Mouse (Mus musculus) telencephalon, adult 2 months (tissue): ENCODE results near the gene Ap3s2.
A peak's percentile ranks its signal among the peaks of the same experiment; 100 is the strongest.

ENCODE experiments used
- DNase-seq: peaks from one replicate; pipeline ENCODE4 v3.0.0-alpha.2; 2011; ENCODE audit warnings: low read depth, low spot score

The Ap3s2 gene

DNA sequence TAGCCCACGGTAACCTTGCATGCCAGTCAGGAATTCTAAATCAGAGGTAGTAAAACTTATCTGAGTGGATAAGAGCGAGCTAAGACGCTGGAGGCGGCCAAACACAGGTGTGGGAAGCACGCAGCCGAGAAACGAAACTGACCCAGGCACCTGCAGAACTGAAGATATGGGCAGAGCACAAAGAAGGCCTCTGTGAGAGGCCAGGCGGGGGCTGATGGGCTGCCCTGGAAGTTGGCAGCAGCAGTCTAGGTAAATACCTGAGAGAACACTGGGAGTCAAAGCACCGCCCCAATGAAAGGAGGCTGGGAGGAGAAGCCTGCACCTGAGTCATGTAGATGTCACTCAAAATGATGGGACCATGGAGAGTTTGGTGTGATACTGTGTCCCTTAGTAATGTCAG, 31.8 kb downstream of the Ap3s2 start:
- no peak for DNase-seq

DNA sequence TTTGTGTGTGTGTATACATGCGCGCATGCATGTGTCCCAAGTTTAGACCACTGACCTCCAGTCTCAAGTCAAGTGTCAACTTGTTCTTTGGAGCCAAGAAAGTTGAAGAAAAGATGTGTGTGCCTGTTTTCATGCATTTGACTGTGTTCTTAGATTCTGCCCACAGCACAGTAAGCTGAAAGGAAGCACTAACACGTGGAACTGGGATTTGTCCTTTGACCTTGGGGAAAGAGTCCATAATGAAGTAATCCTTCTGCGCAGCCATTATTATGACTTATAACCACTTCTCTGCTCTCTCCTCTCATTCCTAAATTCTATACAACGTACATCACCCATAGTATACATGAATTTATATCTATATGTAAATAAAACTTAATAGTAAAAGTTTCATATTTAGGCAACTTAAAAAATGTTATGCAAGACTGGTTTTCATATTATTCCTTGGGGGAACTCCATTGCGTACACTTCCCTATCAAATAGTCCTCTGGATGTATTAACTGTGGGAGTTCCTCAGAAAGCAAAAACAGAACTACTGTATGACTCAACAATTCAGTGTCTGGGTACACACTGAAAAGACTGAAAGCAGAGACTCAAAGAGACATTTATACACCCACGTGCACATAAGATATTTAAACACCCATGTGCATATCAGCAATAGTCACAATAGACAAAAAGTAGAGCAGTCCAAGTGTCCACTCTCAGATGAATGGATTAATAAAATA, 36.7 kb downstream of the Ap3s2 start:
- peak; percentile 3 for DNase-seq

DNA sequence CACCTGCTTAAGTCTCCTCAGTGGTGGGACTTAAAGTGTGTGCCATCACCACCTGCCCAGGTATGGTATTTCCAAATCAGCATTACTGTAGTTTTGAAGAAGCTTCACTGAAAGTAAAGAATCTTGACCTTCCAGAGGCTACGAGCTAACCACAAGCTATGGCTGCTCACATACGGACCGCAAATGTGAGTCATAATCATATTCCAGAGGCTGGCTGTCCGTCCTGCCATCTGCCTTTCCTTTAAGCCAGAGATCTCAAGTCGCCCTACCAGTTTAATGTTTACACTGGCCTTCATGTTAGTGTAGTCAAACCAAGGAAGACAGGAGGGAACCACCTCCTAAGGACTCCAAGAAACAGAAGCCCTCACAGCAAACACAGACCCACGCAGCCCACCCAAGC, 38.5 kb downstream of the Ap3s2 start:
- DNase-seq, result no peak

DNA sequence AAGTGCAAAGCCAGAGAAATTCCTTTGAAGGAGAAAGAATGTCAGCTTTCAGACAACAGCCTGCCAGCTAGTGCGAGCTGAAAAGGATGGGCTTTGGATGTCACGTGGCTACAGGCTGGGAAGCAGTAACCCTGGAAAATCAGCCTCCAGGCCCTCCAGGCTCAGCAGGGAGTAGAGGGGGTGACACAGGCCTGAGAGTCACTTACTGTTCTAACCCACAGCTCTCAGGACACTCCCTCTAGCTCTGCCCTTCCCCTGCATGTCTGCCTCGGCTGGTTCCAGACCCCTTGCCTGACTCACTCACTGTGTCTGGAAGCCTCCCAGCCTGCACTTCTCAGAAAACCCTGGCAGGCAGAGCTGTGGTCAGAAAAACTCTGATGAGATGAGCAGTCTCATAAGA, 39.5 kb downstream of the Ap3s2 start:
- no peak for DNase-seq

DNA sequence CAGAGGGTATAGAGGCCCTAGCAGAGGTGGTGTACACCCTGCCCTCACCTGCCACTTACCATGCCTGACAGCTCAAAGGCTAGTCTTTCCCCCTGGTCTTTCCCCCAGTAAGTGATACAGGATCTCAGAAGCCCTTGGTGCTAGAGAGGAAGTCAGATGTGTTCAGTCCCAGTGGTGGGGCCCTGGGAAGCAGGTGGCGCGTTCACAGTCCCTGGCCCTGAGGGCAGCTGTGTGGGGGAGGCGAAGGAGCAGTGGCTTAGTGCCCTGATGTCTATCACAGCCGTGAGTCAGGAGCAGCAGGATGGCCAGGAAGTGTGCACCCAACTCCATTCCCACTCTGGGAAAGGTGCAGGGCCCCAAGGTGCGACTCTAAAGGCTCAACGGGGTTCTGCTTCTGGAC, 40.4 kb downstream of the Ap3s2 start:
- no peak for DNase-seq

DNA sequence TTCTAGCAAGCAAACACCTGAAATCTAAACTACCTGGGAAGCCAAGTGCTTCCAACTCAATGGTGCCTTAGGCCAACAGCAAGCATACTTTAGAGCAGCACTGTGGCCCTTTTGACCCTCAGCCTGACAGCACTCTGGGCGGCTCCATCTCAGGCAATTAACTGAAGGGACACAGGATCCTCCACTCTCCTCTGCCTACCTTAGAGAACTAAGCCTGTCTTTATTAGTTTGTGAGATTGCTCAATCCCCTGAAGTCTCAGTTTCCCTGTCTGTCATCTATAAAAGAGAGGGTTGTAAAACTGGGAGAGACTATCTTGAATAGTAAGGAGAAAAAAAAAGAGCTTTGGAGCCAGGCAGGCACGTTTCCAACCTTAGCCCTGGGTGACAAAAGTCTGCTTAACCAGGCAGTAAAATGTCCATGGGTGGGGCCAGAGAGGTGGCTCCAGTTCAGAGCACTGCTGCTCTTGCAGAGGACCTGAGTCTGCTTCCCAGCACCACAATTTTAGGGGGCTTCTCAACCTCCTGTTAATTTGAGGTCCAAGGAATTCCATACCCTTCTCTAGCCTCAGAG, 41.9 kb downstream of the Ap3s2 start:
- DNase-seq, result no peak

DNA sequence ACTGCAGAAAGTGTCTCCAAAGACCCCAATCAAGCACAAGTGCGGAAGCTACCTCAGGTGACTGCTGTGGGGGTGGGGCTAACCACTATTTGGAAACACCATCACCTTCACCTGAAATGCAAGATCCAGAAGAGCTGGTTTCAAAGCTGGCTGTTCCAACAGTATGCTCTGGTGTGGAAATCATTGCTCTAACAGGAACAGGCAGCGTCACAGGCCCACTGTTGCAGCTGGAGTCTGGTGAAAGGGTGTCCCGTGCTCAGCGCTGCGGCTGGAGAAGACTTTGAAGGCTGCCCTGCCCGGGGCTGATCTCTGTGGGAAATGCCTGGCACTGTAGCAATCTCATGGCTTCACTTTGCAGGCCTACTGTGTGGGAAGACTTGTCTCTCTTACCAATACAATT, 47.0 kb downstream of the Ap3s2 start:
- DNase-seq, result no peak

DNA sequence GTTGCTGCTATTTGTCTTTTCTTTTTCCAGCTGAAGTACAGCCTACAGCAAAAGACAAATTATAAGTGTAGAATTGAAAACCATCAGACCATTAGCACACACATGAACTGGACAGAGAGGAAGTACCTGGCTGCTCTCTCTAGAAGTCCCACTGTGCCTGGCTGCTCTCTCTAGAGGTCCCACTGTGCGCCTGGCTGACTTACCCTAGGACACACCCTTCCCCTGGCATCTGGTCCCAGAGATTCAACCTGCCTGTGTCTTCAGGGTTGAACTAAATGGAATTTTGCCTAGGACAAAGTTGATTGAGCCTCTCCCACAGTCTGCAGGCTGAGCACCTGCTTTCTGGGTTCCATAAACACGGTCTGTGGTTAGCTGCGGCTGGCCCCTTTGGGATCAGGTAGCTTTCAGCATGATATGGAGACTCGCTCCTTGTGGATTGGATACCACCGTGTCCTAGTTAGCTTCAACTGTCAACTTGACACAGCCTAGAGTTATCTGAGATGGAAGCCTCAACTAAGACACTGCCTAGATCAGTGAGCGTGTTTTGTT, 48.6 kb downstream of the Ap3s2 start:
- no peak for DNase-seq

DNA sequence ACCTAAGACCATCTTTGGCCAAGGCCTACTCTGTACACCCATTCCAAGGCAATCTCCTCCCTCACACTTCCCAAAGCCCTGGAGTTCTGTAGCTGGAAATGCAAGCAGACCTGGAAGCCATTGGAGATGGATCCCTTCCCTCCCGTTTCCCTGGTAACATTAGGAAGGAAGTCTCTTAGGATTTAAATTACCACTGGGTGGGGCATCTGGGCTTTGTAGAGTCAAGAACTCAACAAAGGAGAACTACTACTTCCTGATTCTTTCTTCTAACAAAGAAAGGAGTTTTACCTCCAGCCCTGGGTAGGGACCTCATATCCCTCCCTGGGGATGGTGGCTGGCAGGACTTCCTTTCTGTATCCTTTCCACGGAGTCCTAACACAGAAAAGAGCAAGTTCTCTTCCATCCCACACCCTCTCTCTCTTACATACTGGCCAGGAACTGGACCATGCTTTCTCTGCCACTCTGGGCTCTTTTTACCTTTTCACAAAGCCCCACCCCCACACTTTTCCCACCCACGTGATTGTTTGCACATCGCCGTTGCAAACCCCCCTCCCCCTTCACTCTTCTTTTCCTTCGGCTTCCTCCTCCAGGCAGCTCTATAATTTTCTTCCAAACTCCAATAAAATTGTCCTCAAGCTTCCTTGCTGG, 51.3 kb downstream of the Ap3s2 start:
- no peak for DNase-seq

DNA sequence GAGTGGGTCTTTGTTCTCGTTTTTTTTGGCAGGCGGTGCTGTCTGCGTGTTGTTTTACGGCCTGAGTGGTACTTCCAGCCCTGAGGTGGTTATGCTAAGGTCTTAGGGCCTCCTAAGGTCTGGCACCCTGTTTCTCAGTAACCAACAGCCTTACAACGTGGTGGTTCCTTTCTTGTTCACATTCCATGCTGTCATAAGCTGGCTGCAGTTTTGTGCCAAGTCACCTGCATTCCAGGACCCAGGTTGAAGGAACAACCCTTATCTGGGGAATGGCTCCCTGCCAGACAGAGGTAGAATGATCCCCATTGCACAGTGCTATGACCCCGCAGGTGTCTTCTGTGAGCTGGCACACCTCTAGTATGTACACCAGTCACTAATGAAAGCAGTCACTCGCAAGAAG, 52.0 kb downstream of the Ap3s2 start:
- no peak for DNase-seq

DNA sequence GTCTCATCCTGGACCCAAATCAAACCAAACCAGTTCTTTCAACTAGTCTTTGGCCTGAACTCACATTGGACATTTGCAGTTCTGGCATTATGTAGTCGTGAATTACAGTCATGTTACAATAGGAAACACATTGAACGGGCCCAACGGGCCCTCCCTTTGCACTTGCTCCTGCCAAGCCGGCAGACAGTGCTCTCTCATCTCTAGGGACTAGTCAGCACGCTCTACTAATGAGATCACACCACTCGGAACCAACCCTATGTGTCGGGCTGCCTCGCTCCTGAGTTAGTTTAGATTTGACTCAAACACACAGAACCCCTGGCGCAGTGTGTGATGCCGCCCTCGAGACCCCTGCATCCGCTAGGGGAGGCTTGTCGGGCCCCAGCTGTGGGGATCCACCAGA, 52.6 kb downstream of the Ap3s2 start:
- DNase-seq, result no peak

DNA sequence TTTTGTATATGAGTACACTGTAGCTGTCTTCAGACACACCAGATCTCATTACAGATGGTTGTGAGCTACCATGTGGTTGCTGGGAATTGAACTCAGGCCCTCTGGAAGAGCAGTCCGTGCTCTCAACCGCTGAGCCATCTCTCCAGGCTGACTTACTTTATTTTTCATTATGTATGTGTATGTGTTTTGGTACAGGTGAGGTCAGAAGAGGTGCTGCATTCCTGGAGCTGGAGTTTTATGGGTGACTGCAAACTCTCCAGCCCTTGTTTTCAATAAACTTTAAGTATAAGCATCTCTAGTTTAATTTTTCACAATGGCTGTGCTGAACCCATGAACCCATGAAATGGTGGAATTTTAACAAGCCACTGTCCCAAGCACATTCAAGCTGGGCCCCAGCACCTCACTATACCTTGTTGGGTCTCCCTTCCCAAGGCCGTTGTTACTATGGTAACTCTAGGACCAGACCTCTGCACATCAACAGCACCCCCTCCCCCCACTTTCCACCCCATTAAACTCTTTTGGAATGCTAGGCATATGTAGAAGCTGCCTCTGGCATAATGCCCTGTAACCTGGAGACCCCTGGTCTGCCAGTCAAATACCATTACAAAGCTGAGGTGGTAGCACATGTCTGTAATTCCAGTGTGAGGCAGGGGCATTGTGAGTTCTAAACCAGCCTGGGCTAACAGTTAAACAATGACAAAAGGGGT, 54.0 kb downstream of the Ap3s2 start:
- no peak for DNase-seq

DNA sequence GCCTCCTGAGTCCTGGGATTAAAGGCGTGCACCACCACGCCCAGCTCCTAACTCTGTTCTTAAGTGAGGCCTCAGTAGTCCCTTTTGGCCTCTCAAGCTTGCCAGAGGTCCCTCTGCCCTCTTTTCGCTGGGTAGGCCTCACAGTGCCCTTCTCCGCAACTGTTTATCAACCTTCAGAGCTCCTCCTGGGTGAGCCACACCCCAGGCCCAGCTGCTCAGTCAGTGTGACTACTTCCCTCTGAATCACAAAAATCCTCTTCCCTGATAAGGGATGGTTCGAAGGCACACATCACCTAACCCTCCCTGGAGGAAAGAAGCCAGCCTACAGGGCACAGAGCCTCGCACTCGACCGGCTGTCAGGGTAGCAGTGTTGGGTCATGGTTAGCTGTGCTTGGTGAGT, 58.7 kb downstream of the Ap3s2 start:
- DNase-seq, result no peak

DNA sequence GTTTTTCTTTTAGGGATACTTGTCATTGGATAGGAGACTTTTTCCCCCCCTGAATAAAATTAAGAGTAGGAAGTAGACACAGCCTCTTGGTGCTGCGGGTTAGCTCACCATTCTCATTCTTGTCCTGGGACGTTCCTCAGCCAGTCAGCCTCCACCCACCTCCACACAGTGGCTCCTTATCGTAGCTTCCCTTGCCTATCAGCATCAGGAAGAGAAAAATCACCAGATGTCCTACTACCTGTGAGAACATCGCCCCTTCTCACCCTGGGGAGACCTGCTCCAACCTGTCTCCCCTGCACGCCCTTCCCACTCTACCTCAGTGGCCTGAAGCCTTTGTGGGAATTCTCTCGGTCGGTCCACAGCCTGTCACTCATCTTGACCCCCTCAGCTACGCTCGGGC, 59.6 kb downstream of the Ap3s2 start, which contains the start of gene Anpep:
Gene Anpep, minus strand, starts transcription at position 249 of the 400 bp plus-strand sequence.
- DNase-seq, result no peak

DNA sequence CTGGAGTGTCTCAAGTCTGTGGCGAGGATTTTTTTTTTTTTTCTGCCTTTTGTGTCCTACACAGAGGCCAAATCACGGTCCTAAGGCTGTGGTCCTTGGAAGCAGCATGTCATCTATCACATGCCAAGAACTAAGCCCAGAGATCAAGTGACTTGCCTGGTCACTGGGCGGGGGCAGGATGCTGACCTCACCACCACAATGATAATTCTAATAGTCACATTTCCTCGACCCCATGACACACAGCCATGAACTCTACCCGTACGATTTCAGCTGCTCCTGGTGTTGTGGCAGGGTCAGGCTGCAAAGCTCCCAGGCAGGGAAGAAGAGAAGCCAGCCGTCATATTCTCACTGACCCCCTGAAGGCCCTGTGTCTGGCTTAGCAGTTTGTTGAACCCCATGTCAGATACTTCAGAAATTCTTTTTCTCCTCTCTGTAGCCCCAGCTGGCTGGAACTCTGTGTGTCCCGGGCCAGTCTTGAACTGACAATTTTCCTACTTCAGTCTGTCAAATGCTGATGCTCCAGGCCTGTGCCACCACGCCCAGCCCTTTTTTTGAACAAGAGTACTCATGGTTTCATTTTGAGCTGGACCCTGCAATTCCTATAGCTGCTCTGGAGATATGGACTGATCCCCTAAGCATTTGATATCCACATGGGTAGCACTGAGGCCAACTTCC, 61.4 kb downstream of the Ap3s2 start:
- DNase-seq, result no peak

DNA sequence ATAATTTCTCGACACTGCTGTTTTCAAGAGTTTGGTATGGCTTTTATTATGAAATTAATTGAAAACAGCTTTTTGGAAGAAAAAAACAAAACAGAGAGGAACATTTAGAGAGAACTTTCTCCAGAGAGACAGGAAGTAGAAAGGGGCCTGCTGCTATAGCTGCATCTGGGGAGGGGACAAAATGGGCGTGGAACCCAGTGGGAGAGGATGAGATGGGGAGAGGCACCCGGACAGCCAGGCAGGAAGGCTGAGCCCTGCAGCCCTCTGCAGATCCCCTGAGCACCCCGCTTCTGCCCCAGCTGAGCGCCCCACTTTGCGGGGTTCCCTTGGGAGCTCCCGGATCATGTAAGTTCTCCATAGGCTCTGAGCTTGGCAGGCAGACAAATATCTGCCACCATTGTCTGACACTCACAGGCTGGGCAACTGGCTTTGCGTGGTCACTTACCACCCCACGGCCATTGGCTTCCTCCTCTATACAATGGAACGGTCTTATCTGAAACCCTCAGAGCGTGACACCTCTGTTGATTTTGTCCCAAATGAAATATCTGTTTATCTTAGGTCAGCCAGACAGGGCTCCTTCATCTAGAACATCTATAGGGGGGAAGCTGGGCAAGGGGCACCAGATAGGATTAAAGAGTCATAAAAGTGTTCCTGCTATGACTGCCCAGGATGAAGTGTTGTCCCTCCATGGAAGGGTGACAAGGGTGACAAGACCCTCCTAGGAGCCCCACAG, 62.1 kb downstream of the Ap3s2 start:
- DNase-seq, result no peak

DNA sequence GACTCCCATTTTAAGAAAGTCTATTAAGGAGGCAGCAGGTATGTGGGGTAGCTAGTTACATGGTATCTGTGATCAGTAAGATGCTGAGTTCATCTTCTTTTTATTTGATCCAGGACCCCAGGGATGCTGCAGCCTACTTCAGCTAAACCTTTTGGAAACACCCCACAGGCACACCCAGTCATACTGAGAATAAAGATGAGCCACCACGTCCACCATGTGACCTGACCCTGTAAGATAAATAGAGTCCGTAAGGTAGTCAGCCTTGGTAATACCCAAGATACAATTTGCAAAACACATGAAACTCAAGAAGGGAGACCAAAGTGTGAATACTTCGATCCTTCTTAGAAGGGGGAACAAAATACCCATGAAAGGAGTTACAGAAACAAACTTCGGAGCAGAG, 64.1 kb downstream of the Ap3s2 start:
- DNase-seq, result no peak

DNA sequence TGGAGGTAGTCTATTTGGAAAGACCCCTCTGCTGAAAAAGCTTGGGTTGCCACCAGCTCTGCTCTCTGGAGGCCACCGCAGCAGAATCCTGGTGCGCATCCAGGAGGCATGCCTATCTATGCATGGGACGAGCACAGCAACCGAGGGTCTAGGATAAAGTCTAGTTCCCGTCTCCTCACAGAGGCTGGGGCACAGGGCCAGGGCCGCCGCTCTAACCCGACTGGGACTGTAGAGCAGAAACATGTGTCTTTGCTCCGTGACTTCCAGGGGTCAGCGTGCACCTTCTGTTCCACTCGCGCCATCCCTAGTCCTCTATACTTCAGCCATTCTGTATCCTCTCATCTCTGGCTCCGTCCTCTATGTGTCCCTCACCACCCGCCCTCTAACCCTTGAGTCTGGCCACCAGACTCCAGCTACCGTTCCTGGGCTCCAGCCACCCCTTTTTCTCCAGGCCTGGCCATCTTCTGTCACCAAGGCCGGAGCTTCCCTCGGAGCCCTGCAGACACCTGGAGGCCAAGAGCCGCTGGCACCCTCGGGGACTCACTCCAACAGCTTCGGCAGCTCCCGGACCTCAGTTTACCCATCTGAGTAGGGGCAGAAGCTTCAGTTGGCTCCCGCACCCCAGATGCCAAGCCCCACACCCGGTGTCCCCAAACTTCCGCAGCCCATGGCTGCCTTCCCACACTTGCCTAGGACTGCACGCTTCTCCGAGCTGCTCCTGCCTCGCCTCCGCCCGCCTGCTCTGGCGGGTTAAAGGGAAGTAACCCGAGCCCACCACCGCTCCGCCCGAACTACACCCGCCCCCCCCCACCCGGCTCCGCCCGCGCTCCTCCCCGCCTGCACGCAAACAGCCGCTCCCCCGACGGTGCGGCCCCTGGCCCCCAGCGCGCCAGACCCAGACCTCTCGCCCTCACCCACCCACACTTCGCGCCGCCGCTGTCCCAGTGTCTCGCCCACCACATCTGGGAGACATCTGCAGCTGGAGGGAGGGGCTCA, 72.7 kb downstream of the Ap3s2 start:
- DNase-seq, result no peak

DNA sequence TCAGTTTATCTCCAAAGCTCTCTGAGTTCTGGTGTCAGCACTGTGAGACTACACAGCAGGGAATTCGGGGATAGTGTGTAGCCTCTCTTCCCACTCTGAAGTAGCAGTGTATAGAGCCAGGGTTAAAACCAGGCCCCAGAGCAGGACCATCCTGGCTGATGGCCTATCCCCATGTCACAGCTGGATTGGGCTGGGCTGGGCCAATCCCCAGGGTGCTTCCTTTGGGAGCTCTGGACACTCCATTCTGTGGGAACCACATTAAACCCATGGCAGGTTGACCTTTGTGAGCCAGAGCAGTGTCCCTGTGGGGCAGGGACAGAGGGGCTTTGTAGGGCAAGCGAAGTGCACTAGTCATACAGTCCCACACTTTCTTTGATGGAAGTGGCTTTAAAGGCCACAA, 74.1 kb downstream of the Ap3s2 start:
- DNase-seq, result no peak
